Mouse (Mus musculus) embryonic stem cell, embryonic (primary cell): ENCODE measurements around the gene Syngr3.

Experiments
- CTCF ChIA-PET, 4 experiments: fragments of 300-600 bp in 2 of 4; fragments of 350-600 bp in 2 of 4; sonication (Branson Sonifier 250); formaldehyde crosslinking; loops; one replicate each; lab custom pipeline; 2022; ENCODE audit warnings: inconsistent platforms in 2 of 4; lab: Charles Lee
- POLR2A ChIA-PET, 4 experiments: fragments of 300-600 bp in 2 of 4; fragments of 350-600 bp in 2 of 4; sonication (Branson Sonifier 250); formaldehyde crosslinking; loops; one replicate each; lab custom pipeline; 2022; ENCODE audit warnings: antibody characterized with exemption in 4 of 4, inconsistent platforms in 1 of 4; lab: Charles Lee

The Syngr3 gene

DNA sequence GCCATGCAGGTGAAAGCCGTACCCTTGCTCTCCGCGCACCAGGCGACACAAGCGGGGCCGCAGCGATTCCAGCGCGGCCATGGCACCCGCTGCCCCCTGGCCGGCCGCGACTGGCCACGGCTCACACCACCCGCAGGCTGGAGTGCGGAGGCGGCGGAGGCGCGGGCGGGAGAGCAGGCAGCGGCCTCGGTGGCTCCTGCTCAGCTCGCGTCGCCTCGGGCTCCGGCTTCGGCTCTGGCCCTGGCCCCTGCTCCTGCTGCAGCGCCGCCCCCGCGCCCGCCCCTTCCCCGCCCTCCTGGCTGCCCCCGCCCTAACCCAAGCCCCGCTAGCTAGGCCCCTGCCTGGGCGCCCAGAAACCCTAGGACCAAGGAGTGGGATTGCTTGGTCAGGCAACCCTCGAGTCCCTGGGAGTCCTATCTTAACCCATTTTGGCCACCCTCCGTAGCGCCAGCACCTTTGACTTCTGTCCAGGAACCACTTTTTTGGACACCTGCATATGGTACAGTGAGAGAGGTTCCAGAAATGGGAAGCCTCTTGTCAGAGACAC, 39.6 kb downstream of the Syngr3 start, which contains the start of gene Slc9a3r2:
Gene Slc9a3r2, minus strand, starts transcription at position 258 of the 547 bp plus-strand sequence.
- POLR2A ChIA-PET = interaction anchor here in 3 of 4 experiments (0.6 to 3.5 kb wide), 24 partner anchors 8 to 921 kb away, joined by 3 to 21 read pairs (median 5); partner anchors contain the start of genes Nthl1 (in 3 of the 3), Tsc2 (in 3 of the 3), Pkd1 (in 2 of the 3) and Traf7 (in 2 of the 3)

GRCm38 (mm10) chr17:24649581-24650069, 40.1 kb downstream of the Syngr3 start:
- ChIA-PET CTCF (interaction anchor here in 2 of 4 experiments (0.6 to 1.2 kb wide), 4 partner anchors 17 to 1422 kb away, joined by 3 to 6 read pairs (median 4); partner anchors contain the start of genes Nthl1 (in 1 of the 2), Tsc2 (in 1 of the 2) and Zfp598 (in 1 of the 2)), POLR2A (interaction anchor here in 3 of 4 experiments (0.6 to 3.5 kb wide), 22 partner anchors 10 to 921 kb away, joined by 3 to 21 read pairs (median 5); partner anchors contain the start of genes Nthl1 (in 3 of the 3), Tsc2 (in 3 of the 3), Pkd1 (in 2 of the 3) and Traf7 (in 2 of the 3))

More for the DNA sequence above, 39.6 kb downstream of the Syngr3 start, which contains the start of gene Slc9a3r2:
- CTCF ChIA-PET = interaction anchor here in 3 of 4 experiments (0.6 to 1.2 kb wide), 7 partner anchors 8 to 1422 kb away, joined by 3 to 6 read pairs (median 3); partner anchors contain the start of genes Npw (in 1 of the 3), Nthl1 (in 1 of the 3), Tsc2 (in 1 of the 3) and Zfp598 (in 1 of the 3)

GRCm38 (mm10) chr17:24648731-24649377, 40.9 kb downstream of the Syngr3 start:
- ChIA-PET POLR2A (interaction anchor here in 2 of 4 experiments (1.0 to 2.9 kb wide), 8 partner anchors 9 to 100 kb away, joined by 3 to 21 read pairs (median 10); partner anchors contain the start of genes Pkd1 (in 2 of the 2), Nthl1 (in 1 of the 2), Tsc2 (in 1 of the 2) and Zfp598 (in 1 of the 2)), CTCF (no interaction called here)

- CTCF ChIA-PET = interaction anchor here (0.5 to 1.7 kb wide), 9 partner anchors 15 to 983 kb away, joined by 3 to 5 read pairs (median 3); partner anchors contain the start of genes Nthl1 (in 1 of the 4), Pkd1 (in 1 of the 4) and Tsc2 (in 1 of the 4)
- POLR2A ChIA-PET = interaction anchor here (0.7 to 2.4 kb wide), 19 partner anchors 10 to 233 kb away, joined by 3 to 18 read pairs (median 4); partner anchors contain the start of genes Nthl1 (in 3 of the 4), Tsc2 (in 3 of the 4), Npw (in 2 of the 4) and Traf7 (in 2 of the 4)
These were observed 42.3 kb downstream of the Syngr3 start for GRCm38 (mm10) chr17:24647493-24647892.

- ChIA-PET POLR2A (interaction anchor here in 3 of 4 experiments (0.6 to 2.4 kb wide), 14 partner anchors 9 to 192 kb away, joined by 3 to 18 read pairs (median 8); partner anchors contain the start of genes Nthl1 (in 2 of the 3), Traf7 (in 2 of the 3), Tsc2 (in 2 of the 3) and Npw (in 1 of the 3)), CTCF (interaction anchor here in 1 of 4 experiments (1.4 to 1.7 kb wide), 2 partner anchors 13 to 18 kb away, joined by 4 to 5 read pairs; partner anchors contain the start of genes Nthl1 and Tsc2)
These were observed 43.4 kb downstream of the Syngr3 start for GRCm38 (mm10) chr17:24646381-24646780.

GRCm38 (mm10) chr17:24645916-24646315, 43.8 kb downstream of the Syngr3 start:
- POLR2A ChIA-PET = interaction anchor here in 2 of 4 experiments (1.4 to 2.4 kb wide), 5 partner anchors 10 to 167 kb away, joined by 3 to 9 read pairs (median 7); partner anchors contain the start of genes Traf7 (in 2 of the 2), Mlst8 (in 1 of the 2), Nthl1 (in 1 of the 2) and Tsc2 (in 1 of the 2)
- CTCF ChIA-PET = no interaction called here

- ChIA-PET CTCF (interaction anchor here in 2 of 4 experiments (0.6 to 1.6 kb wide), 4 partner anchors 17 to 208 kb away, joined by 3 to 4 read pairs (median 3); no protein-coding TSS in a partner anchor), POLR2A (interaction anchor here in 2 of 4 experiments (0.8 to 3.6 kb wide), 14 partner anchors 9 to 166 kb away, joined by 3 to 25 read pairs (median 4); partner anchors contain the start of genes Nthl1 (in 2 of the 2), Traf7 (in 2 of the 2), Tsc2 (in 2 of the 2) and Mlst8 (in 1 of the 2))
These were observed 44.7 kb downstream of the Syngr3 start for GRCm38 (mm10) chr17:24644875-24645721.

- ChIA-PET POLR2A (interaction anchor here in 2 of 4 experiments (0.6 to 3.6 kb wide), 19 partner anchors 8 to 165 kb away, joined by 3 to 25 read pairs (median 4); partner anchors contain the start of genes Nthl1 (in 2 of the 2), Traf7 (in 2 of the 2), Tsc2 (in 2 of the 2) and Mlst8 (in 1 of the 2)), CTCF (interaction anchor here in 2 of 4 experiments (0.8 to 1.6 kb wide), 3 partner anchors 16 to 106 kb away, joined by 3 to 4 read pairs (median 3); no protein-coding TSS in a partner anchor)
These were observed 45.6 kb downstream of the Syngr3 start for GRCm38 (mm10) chr17:24644030-24644715.

GRCm38 (mm10) chr17:24642791-24643343, 46.9 kb downstream of the Syngr3 start:
- ChIA-PET POLR2A (interaction anchor here in 2 of 4 experiments (0.9 to 3.6 kb wide), 11 partner anchors 10 to 162 kb away, joined by 3 to 25 read pairs (median 4); partner anchors contain the start of genes Nthl1 (in 2 of the 2), Traf7 (in 2 of the 2) and Tsc2 (in 2 of the 2)), CTCF (interaction anchor here in 2 of 4 experiments (0.6 to 0.9 kb wide), 2 partner anchors 14 to 51 kb away, joined by 3 to 4 read pairs; no protein-coding TSS in a partner anchor)

DNA sequence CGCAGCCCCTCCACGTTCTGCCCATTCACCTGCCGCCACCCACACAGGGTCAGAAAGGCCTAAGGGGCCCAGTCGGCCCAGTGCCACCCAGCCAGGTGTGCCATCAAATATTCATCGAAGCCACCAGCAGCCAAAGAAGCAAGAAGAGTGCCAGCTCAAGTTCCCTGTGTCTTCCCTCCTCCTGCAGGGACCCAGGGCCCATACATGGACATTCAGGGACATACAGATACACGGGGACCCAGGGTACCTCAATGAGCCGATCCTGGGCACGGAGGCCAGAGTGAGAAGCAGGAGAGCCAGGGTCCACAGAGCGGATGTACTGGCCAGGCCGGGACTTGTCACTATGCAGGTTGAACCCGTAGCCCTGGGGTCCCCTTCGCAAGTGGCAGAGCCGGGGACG, 47.8 kb downstream of the Syngr3 start:
- CTCF ChIA-PET = no interaction called here
- POLR2A ChIA-PET = interaction anchor here in 3 of 4 experiments (0.8 to 3.6 kb wide), 12 partner anchors 9 to 162 kb away, joined by 3 to 25 read pairs (median 4); partner anchors contain the start of genes Nthl1 (in 3 of the 3), Tsc2 (in 3 of the 3) and Traf7 (in 2 of the 3)

GRCm38 (mm10) chr17:24640581-24640980, 49.2 kb downstream of the Syngr3 start:
- CTCF ChIA-PET = interaction anchor here in 3 of 4 experiments (0.6 to 1.4 kb wide), 5 partner anchors 11 to 1341 kb away, joined by 3 to 5 read pairs (median 4); no protein-coding TSS in a partner anchor
- POLR2A ChIA-PET = interaction anchor here in 3 of 4 experiments (0.6 to 2.6 kb wide), 25 partner anchors 8 to 200 kb away, joined by 3 to 13 read pairs (median 3); partner anchors contain the start of genes Nthl1 (in 3 of the 3), Traf7 (in 3 of the 3), Tsc2 (in 3 of the 3) and Zfp598 (in 3 of the 3)

DNA sequence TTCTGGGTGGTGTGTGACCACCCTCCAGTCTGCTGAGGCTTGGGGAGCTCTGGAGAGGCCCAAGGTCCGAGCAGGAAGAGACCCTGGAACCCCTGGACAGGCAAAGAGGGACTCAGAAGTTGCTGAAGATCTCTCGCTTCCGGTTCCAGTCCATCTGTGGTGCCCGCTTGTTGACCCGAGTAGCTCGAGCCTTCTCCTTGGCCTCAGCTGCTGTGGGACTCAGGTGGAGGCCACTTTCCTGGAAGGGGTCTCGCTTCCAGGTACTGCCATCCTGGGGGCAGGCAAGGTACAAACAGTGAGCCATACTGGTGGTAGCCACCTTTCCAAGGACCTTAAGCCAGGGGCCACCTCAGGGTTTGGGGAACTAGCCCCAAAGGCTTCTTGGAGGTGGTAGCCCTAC, 49.6 kb downstream of the Syngr3 start:
- ChIA-PET CTCF (interaction anchor here in 2 of 4 experiments (0.8 to 1.4 kb wide), 4 partner anchors 10 to 27 kb away, joined by 3 to 5 read pairs (median 4); no protein-coding TSS in a partner anchor), POLR2A (interaction anchor here in 3 of 4 experiments (0.5 to 2.6 kb wide), 24 partner anchors 8 to 200 kb away, joined by 3 to 13 read pairs (median 3); partner anchors contain the start of genes Nthl1 (in 3 of the 3), Traf7 (in 3 of the 3), Tsc2 (in 3 of the 3) and Zfp598 (in 3 of the 3))

- ChIA-PET CTCF (interaction anchor here in 2 of 4 experiments (0.8 to 1.4 kb wide), 3 partner anchors 10 to 28 kb away, joined by 3 to 4 read pairs (median 3); no protein-coding TSS in a partner anchor), POLR2A (interaction anchor here in 3 of 4 experiments (0.5 to 2.6 kb wide), 20 partner anchors 7 to 199 kb away, joined by 3 to 13 read pairs (median 4); partner anchors contain the start of genes Traf7 (in 3 of the 3), Slc9a3r2 (in 2 of the 3), Zfp598 (in 2 of the 3) and Nthl1 (in 1 of the 3))
These were observed 50.2 kb downstream of the Syngr3 start for GRCm38 (mm10) chr17:24639571-24639988.

GRCm38 (mm10) chr17:24638840-24639239, 50.9 kb downstream of the Syngr3 start:
- CTCF ChIA-PET = no interaction called here
- POLR2A ChIA-PET = interaction anchor here in 2 of 4 experiments (0.9 to 2.6 kb wide), 8 partner anchors 8 to 184 kb away, joined by 3 to 13 read pairs (median 8); partner anchors contain the start of genes Slc9a3r2 (in 1 of the 2), Traf7 (in 1 of the 2) and Zfp598 (in 1 of the 2)
